Mouse (Mus musculus): Measurements from ENCODE around the gene Lipn. TPM values are rescaled to one million over a fixed set of nuclear protein-coding genes. Genes with fewer than 3 reads are reported as not detected.

Gene Lipn
- under 1 TPM in 1 of 2 experiments, not detected in 1; 0.59 TPM for total RNA-seq (2021)
- long read RNA-seq, experiment 1, partial matches to known transcripts, result 0 of 1 reads
- long read RNA-seq, experiment 1, other reads (novel, unspliced or antisense), result 1 of 1 reads
- long read RNA-seq, experiment 2, result 0 reads

- peak in 1 of 2 experiments; percentile 26 for DNase-seq
These were observed at the start of gene Lipn for GRCm38 (mm10) chr19:34066779-34067472. Gene Lipn, plus strand, starts transcription at chr19:34067358.

- DNase-seq, result no peak
These were observed 45.6 kb upstream of the Lipn start for GRCm38 (mm10) chr19:34021440-34022172.

GRCm38 (mm10) chr19:34022759-34023158, 44.4 kb upstream of the Lipn start:
- DNase-seq, result peak in 1 of 2 experiments; percentile 2

DNA sequence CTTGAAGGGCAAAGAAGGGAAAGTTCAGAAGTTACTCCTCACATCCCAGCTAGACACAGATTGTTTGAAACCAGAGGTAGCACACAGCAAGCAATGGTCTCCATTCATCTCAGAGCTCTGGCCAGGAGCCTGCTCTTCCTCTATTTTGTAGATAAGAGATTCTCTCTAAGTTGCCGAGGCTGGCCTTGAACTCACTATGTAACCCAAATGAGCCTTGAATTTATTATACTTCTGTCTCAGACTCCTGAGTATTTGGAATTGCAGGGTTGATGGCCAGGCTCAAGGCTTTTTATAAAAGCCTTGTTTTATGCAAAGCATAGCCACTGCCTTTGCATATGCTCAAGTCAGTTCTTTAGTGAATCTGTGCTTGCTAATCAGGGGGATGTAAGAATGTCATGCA, 27.4 kb upstream of the Lipn start:
- peak; percentile 15 to 31 for DNase-seq

DNA sequence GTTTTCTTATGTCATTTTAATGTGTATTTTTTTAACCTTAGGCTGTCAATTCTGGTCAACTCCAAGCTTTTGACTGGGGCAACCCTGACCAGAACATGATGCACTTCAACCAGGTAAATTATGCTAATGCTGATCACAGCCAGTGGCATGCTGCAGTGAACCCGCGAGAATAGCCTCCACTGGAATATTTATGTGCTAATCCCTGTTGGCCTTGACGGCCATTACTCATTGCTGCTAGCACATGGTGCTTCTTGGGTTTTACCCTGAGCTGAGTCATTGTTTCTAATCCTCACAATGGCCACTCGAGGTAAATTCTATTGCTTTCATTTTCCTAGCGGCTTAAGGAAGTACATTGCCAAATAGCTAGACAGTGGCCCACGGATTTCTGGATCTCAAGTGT, 24.1 kb upstream of the Lipn start:
- peak; percentile 64 to 69 for DNase-seq

DNA sequence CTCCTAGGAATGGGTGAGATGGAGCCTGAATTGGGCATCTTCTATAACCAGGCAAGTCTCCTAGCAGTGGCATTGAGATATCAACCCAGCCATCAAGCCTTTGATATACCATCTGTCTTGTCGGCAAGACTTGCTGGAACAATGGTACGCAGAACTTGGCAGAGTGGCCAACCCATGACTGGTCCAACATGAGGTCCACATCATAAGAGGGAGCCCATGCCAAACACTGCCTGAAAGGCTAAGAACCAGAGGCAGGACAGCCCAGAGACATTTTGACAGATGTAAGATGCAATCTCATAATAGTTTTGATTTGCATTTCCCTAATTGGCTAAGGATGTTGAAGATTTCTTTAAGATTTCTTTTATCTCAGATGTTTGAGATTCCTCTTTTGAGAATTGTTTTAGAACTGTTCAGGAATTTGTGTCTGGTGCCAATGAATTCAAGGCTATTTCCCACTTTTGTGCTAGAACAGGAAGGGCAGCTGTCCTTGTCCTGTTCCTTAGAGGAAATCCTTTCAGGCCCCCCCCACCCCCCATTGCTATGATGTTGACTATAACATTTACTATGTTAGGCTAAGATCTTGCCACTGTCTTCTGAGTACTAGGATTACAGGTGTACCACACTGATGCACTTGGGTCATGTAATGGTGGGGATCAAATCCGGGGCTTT, 17.7 kb upstream of the Lipn start:
- peak in 1 of 2 experiments; percentile 5 for DNase-seq

- peak in 1 of 2 experiments; percentile 24 for DNase-seq
These were observed 15.7 kb upstream of the Lipn start for GRCm38 (mm10) chr19:34051502-34051901.

DNA sequence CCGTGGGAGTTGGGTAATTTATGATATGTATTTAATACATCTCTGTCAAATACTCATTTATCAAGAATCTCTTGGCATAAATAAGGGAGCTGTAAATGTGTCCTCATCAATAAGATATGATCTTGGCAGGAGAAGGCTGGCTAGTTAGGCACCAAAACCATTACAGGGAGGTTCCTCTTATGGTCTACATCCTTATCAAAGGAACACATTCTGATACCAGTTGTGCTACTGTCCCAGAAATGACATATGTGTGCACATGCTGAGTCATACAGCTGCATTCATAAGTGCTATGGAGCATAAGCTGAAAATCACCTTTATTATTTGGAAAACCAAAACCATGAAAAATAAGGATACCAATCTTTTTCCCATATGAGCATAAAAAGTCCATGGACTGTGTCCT, 3.6 kb upstream of the Lipn start:
- DNase-seq, result no peak

- DNase-seq, result no peak
These were observed 3.1 kb upstream of the Lipn start for GRCm38 (mm10) chr19:34064059-34064458.

GRCm38 (mm10) chr19:34074239-34074638, 7.1 kb downstream of the Lipn start:
- no peak for DNase-seq

GRCm38 (mm10) chr19:34078130-34078529, 11.0 kb downstream of the Lipn start:
- DNase-seq, result no peak

DNA sequence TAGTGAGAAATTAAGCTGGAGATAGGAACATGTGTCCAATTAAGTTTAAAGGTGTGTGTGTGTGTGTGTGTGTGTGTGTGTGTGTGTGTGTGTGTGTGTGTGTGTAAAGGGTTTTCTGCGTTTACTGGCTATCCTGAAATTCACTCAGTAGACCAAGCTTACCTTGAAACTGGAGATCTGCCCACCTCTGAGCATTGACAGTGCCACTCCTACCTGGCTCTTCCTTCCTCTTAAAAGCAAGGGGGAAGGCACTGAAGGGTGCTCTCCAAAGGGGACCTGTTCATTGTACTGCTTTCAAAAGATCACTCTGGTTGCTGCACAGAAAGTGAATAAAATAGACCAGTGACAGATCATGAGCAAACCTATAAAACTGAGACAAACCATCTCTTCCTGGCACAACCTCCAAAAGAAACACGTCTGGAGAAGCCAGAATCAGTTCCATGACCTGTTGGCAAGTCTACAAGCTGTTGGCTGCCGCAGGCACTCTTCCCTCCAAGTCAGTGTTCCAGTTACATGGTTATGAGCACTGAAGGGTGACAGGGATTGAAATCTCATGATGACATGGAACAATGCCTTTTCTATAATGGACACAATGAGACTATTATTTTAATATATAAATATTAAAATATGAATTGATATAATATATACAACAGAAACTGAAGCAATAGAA, 22.0 kb downstream of the Lipn start:
- DNase-seq, result no peak

- no peak for DNase-seq
These were observed 28.2 kb downstream of the Lipn start for GRCm38 (mm10) chr19:34095381-34095780.

DNA sequence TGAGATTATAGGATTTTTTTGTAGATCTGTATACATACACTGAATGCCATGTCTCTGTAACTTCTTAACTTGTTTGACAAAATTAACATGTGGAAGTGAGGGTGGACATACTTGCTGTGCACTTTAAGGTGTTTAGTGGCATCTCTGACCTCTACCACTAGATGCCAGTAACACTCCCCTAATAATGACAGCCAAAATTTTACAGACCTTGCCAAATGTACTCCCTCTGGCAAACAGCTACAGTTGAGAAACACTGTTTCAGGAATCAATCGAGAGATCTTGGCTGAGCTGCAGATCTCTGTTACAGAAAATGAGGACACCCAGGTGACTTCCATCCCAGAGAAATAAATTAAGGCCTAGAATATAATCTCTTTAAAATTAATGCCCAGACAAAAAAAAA, 29.1 kb downstream of the Lipn start:
- no peak for DNase-seq

- no peak for DNase-seq
These were observed 33.5 kb downstream of the Lipn start, which contains the start of gene Lipm for GRCm38 (mm10) chr19:34100633-34101032. Gene Lipm, plus strand, starts transcription at chr19:34100933.

GRCm38 (mm10) chr19:34101888-34102287, 34.7 kb downstream of the Lipn start:
- DNase-seq, result no peak

GRCm38 (mm10) chr19:34104841-34105240, 37.7 kb downstream of the Lipn start:
- DNase-seq, result peak; percentile 8 to 15

DNA sequence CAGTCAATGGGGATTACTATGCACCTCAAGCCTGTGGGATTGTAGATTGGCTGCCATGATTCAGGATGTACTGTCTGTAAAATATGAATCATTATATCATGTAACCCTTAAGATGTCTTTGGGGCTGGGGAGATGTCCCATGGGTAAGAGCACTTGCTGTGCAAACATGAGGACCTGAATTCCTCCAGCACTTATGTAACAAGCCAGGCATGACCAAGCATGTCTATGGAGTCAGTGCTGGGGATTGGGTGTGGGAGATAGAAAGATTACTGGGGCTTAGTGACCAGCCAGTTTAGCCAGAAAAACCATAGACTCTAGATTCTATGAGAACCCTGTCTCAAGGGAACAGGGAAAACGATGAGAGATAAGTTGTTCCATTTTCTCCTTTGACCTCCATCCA, 51.9 kb downstream of the Lipn start:
- no peak for DNase-seq

DNA sequence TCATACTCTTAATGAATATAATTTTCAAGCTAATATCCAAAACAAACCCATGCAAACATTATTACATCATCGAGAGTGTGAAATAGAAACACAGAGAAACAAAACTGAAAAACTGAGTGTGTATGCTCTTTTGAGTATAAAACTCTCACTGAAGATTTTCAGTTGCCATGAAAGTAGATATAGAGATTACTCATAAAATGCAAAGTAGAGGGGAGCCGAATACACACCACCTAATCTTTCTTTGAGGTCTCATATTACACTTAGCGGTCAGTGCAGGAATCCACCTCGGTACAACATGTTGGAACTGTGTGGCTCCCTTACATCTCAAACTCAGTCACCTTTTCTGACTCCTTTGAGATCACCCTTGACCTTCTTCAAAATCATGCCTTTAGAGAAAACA, 52.5 kb downstream of the Lipn start:
- DNase-seq, result no peak

- DNase-seq, result no peak
These were observed 53.1 kb downstream of the Lipn start for GRCm38 (mm10) chr19:34120107-34120731.
